Comparison of ENCODE assay signal across 21 mouse cellular contexts in the genomic region with DNA sequence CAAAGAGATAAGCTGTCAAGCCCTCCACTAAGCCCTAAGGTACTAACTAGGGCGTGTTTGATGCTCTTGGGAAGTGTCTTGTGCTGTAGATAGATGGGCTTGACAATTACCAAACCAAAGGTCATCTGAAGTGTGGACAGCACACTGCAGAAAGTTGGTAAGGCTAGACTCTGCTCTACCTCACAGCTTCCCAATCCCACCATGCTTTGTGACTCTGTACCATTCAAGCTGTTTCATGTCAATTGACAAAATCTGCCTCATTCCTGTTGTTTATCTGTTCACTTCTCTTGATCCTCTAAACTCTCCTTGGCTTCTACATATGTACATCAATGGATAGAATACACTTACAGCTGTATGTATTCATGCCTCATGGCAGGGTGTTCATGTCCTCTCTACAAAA.
DNase-seq lines count a peak whose midpoint lies in the region; ATAC-seq and TF ChIP-seq lines count a peak whose summit lies in the region.
"Had no signal": no experiment of that assay in that cellular context is flagged by ENCODE, and none has a peak within 500 bp of the region (broad histone marks: within the 10 kb centered on the region; RNA-seq: fewer than 3 reads in every experiment).

No protein-coding gene starts in this region.

- H3K27ac ChIP-seq in lung, embryonic 14.5 days (ENCODE audit: low read depth), result no peak overlapping the region
- H3K27ac ChIP-seq in lung, embryonic 15.5 days, result no peak overlapping the region
- no peak overlapping the region for H3K27ac ChIP-seq in lung, embryonic 16.5 days (ENCODE audit: low read length)

- H3K36me3 ChIP-seq in lung, embryonic 14.5 days (ENCODE audit: insufficient read depth), result no peaks in the 10 kb centered on the region
- no peaks in the 10 kb centered on the region for H3K36me3 ChIP-seq in lung, embryonic 15.5 days
- no peaks in the 10 kb centered on the region for H3K36me3 ChIP-seq in lung, embryonic 16.5 days (ENCODE audit: control insufficient read depth, insufficient read depth, low read length)
- H3K36me3 ChIP-seq: G1E had no signal

- TF ChIP-seq CTCF in lung, embryonic 14.5 days (IDR thresholded peaks at IDR 0.05; ENCODE audit: low read depth), result no peak

- H3K9me3 ChIP-seq in lung, embryonic 14.5 days (ENCODE audit: low read depth, low read length), result no peaks in the 10 kb centered on the region
- H3K9me3 ChIP-seq in lung, embryonic 15.5 days, result no peaks in the 10 kb centered on the region
- no peaks in the 10 kb centered on the region for H3K9me3 ChIP-seq in lung, embryonic 16.5 days (ENCODE audit: control insufficient read depth, low read length)

- DNase-seq in lung, embryonic 14.5 days, result peak; percentile 37
- no peak for DNase-seq in lung, postnatal 25 days (ENCODE audit: low spot score)
- DNase-seq in lung, postnatal 14 days, result no peak
- no peak for DNase-seq in lung, adult 18-20 months
- DNase-seq: adrenal gland, adult 2 months; adrenal gland, adult 8-10 months; adrenal gland, postnatal 10 days; adrenal gland, postnatal 14 days; adrenal gland, postnatal 25 days; adrenal gland, postnatal 36 days; B cell, adult 2 months; cerebellum, adult 11 months; cerebellum, adult 11-12 months; cerebellum, adult 18-20 months had no signal

- H3K27me3 ChIP-seq in lung, embryonic 14.5 days (ENCODE audit: insufficient read depth, low read length), result no peaks in the 10 kb centered on the region
- H3K27me3 ChIP-seq in lung, embryonic 15.5 days, result no peaks in the 10 kb centered on the region
- no peaks in the 10 kb centered on the region for H3K27me3 ChIP-seq in lung, embryonic 16.5 days (ENCODE audit: control insufficient read depth, insufficient read depth, low read depth, low read length)
- H3K27me3 ChIP-seq: CH12.LX, Patski had no signal

- H3K4me2 ChIP-seq in lung, embryonic 14.5 days, result no peak overlapping the region
- H3K4me2 ChIP-seq in lung, embryonic 15.5 days, result no peak overlapping the region
- no peak overlapping the region for H3K4me2 ChIP-seq in lung, embryonic 16.5 days (ENCODE audit: low read depth, low read length)

- peak; percentile 75; the same call in 1 of the 2 replicates for ATAC-seq in lung, embryonic 14.5 days (ENCODE audit: insufficient read depth)
- ATAC-seq in lung, embryonic 15.5 days (ENCODE audit: borderline replicate concordance, extremely low read depth, low FRiP score, low TSS enrichment), result peak; percentile 27; the same call in 1 of the 2 replicates
- peak; percentile 54 for ATAC-seq in lung, embryonic 16.5 days (ENCODE audit: low read depth)
- ATAC-seq: activated CD4-positive, CD25-positive, alpha-beta regulatory T cell, adult 4 months; CD4-positive, CD25-positive, alpha-beta regulatory T cell, adult 4 months; Patski had no signal

- no peak overlapping the region for H3K9ac ChIP-seq in lung, embryonic 14.5 days
- H3K9ac ChIP-seq in lung, embryonic 15.5 days, result no peak overlapping the region
- H3K9ac ChIP-seq in lung, embryonic 16.5 days (ENCODE audit: low read length), result no peak overlapping the region

- 42% methylated on average over 1 of the region's 1 CpGs for WGBS in lung, embryonic 14.5 days
- WGBS in lung, embryonic 15.5 days, result 35% methylated on average over 1 of the region's 1 CpGs
- WGBS in lung, embryonic 16.5 days, result 45% methylated on average over 1 of the region's 1 CpGs

- H3K4me1 ChIP-seq in lung, embryonic 14.5 days (ENCODE audit: insufficient read depth), result no peaks in the 10 kb centered on the region
- no peaks in the 10 kb centered on the region for H3K4me1 ChIP-seq in lung, embryonic 15.5 days
- no peaks in the 10 kb centered on the region for H3K4me1 ChIP-seq in lung, embryonic 16.5 days (replicated peaks; ENCODE audit: control insufficient read depth, insufficient read depth, low read length)

- no peak overlapping the region for H3K4me3 ChIP-seq in lung, embryonic 14.5 days (ENCODE audit: low read depth, low read length)
- no peak overlapping the region for H3K4me3 ChIP-seq in lung, embryonic 15.5 days
- H3K4me3 ChIP-seq in lung, embryonic 16.5 days (ENCODE audit: low read length), result no peak overlapping the region
